Mouse (Mus musculus): ENCODE data around the gene Lpp. TPM values are rescaled to one million over a fixed set of nuclear protein-coding genes. Genes with fewer than 3 reads are reported as not detected.

Gene Lpp
- polyA plus RNA-seq, 1 experiment, result 8.1 TPM

DNA sequence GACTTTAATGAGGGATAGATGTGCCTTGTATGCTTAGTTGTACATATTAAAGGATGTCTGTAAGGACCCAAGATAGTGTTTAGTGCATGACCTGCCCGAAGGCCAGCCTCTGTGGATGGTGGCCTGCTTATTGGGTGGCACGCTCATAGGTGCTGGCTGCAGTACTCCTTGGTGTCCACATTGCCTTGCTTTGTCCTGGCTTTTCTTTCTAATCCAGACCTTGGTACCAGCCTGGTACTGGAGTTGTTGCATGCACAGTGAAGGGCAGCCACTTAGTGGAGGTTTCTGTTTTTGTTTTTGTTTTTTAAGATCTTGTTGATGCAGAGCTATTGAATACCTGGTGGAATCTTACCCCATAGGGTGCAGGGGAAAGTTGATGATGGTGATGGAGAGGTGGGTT is 112.9 kb downstream of the Lpp start:
- no peak for DNase-seq
- WGBS, result 96% methylated on average over 2 of the region's 2 CpGs
- H3K4me3 ChIP-seq (replicated peaks; ENCODE audit: insufficient read depth, low read depth, low read length), result no peak overlapping the region
- peaks cover 12% of the 10 kb centered on the region; the same call in 1 of the 2 replicates for H3K4me1 ChIP-seq (ENCODE audit: control insufficient read depth, insufficient read depth, low read length)
- no peaks in the 10 kb centered on the region for H3K27me3 ChIP-seq (ENCODE audit: control insufficient read depth, insufficient read depth, low read length)
- no peak for TF ChIP-seq CTCF (IDR thresholded peaks at IDR 0.05; ENCODE audit: borderline replicate concordance, insufficient read depth, low read depth, low read length)
- no peak for TF ChIP-seq POLR2A (IDR thresholded peaks at IDR 0.05; ENCODE audit: borderline replicate concordance, insufficient read depth, low read length)
- H3K27ac ChIP-seq (ENCODE audit: insufficient read depth, low read length), result no peak overlapping the region

DNA sequence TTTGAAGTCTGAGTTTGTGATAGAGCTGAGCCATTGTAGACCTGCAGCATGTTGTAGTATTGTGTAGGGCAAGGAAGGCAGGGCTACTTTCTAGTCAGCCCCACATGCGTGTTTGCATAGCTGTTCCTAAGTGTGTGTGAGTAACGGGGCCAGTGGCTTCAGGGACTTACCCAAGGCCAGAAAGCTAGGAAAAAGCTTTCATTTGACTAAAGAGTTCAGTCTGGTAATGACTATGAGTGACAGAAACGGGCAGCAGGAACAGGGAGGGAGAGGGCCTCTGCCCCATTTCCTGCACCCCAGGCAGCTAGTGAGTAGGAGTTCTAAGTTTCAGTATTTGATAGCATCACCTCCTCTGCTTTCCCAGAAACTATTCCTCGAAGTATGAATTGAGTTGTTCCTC is 113.4 kb downstream of the Lpp start:
- Histone ChIP-seq H3K4me3 (replicated peaks; ENCODE audit: insufficient read depth, low read depth, low read length) (no peak overlapping the region), H3K27me3 (ENCODE audit: control insufficient read depth, insufficient read depth, low read length) (no peaks in the 10 kb centered on the region), H3K4me1 (ENCODE audit: control insufficient read depth, insufficient read depth, low read length) (peaks cover 12% of the 10 kb centered on the region; the same call in 1 of the 2 replicates), H3K27ac (ENCODE audit: insufficient read depth, low read length) (no peak overlapping the region)
- 77% methylated on average over 4 of the region's 4 CpGs for WGBS
- no peak for DNase-seq
- TF ChIP-seq CTCF (IDR thresholded peaks at IDR 0.05; ENCODE audit: borderline replicate concordance, insufficient read depth, low read depth, low read length), result no peak

DNA sequence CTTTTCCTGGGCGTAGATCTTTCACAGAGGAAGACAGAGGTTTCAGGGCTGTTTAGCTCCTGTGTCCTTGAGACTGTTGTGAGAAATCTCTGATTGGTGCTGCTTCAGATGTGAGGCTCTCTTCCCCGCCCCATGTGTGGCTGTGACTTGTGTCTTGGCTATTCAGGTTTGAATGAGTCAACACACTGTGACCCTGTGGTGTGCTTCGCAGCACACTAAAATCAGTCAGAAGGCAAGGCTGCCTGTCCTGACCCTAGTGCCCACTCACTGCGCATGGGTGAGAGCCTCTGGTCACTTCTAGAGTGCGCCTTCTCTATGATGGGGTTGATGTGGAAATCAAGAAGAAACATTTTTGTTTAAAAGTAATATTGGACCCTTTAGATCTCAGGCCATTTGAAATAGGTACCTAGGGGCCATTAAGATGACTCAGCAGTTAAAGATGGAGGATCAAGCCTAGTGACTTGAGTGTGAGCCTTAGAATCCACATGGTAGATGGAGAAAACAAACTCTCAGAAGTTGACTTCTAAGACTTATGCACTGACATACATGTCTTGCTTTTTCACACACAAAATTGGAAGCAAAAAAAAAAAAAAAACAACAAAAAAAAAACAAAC is 114.7 kb downstream of the Lpp start:
- WGBS, result 97% methylated on average over 5 of the region's 5 CpGs

DNA sequence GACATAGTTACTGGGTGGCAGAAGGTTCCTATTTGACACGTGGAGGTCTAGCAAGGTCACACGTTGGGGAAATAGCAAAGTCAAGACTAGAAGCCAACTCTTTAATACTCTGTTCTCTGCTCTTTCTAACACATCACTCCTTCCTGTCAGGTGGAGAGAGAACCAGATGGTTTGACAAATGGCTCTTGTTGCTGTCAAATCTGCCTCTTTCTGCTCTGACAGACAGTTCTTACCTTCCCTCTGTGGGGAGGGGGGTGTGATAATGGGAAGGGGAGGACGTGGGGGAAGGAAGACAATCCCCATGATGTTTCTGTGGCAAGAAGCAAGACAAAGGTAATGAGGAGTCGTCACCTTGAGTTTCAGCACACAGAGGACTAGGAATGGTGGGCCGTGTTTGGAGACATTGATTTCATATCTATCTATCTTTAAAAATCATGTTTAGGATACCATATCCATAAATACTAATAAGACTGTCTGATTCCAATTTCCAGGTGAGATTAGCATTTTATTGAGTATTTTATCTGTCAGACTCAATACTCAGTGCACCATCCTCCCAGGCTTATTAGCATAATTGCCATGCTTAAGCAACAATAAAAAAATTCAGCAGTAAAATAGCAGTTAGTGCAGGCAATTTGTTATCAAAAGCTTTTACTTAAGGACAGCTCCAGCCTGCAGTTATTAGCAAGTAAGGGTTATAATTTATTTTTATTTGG is 115.9 kb downstream of the Lpp start:
- no peaks in the 10 kb centered on the region for H3K27me3 ChIP-seq (ENCODE audit: control insufficient read depth, insufficient read depth, low read length)
- no peak for DNase-seq
- 53% methylated on average over 5 of the region's 5 CpGs for WGBS
- H3K4me3 ChIP-seq (replicated peaks; ENCODE audit: insufficient read depth, low read depth, low read length), result no peak overlapping the region
- peaks cover 9% of the 10 kb centered on the region; the same call in 1 of the 2 replicates for H3K4me1 ChIP-seq (ENCODE audit: control insufficient read depth, insufficient read depth, low read length)
- no peak for TF ChIP-seq CTCF (IDR thresholded peaks at IDR 0.05; ENCODE audit: borderline replicate concordance, insufficient read depth, low read depth, low read length)
- no peak for TF ChIP-seq POLR2A (IDR thresholded peaks at IDR 0.05; ENCODE audit: borderline replicate concordance, insufficient read depth, low read length)
- no peak overlapping the region for H3K27ac ChIP-seq (ENCODE audit: insufficient read depth, low read length)

More for the DNA sequence above, 114.7 kb downstream of the Lpp start:
- H3K27me3 ChIP-seq (ENCODE audit: control insufficient read depth, insufficient read depth, low read length), result no peaks in the 10 kb centered on the region
- H3K4me3 ChIP-seq (replicated peaks; ENCODE audit: insufficient read depth, low read depth, low read length), result no peak overlapping the region
- no peak overlapping the region for H3K27ac ChIP-seq (ENCODE audit: insufficient read depth, low read length)
- no peak for DNase-seq
- peaks cover 9% of the 10 kb centered on the region; the same call in 1 of the 2 replicates for H3K4me1 ChIP-seq (ENCODE audit: control insufficient read depth, insufficient read depth, low read length)
- TF ChIP-seq CTCF (IDR thresholded peaks at IDR 0.05; ENCODE audit: borderline replicate concordance, insufficient read depth, low read depth, low read length), result no peak
- no peak for TF ChIP-seq POLR2A (IDR thresholded peaks at IDR 0.05; ENCODE audit: borderline replicate concordance, insufficient read depth, low read length)

DNA sequence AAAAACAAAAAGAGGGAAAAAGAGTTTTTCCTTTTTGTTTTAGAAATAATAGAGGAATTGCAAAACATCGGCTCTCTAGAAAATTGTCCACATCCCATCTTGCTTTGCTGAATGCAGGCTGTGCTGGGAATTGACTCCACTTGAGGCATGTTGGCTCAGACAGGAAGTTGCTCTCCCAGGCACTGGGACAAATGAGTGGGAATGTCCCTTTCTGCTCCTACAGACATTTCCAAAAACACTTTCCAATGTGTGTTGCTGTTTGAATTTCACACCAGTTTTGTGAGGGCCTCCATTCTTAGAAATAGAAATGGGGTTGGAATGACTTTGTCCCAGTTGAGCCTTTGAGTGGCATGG is 116.5 kb downstream of the Lpp start:
- Histone ChIP-seq H3K27me3 (ENCODE audit: control insufficient read depth, insufficient read depth, low read length) (no peaks in the 10 kb centered on the region), H3K27ac (ENCODE audit: insufficient read depth, low read length) (no peak overlapping the region), H3K4me3 (replicated peaks; ENCODE audit: insufficient read depth, low read depth, low read length) (no peak overlapping the region), H3K4me1 (ENCODE audit: control insufficient read depth, insufficient read depth, low read length) (peaks cover 9% of the 10 kb centered on the region; the same call in 1 of the 2 replicates)
- no peak for DNase-seq
- 87% methylated on average over 1 of the region's 1 CpGs for WGBS
- TF ChIP-seq POLR2A (IDR thresholded peaks at IDR 0.05; ENCODE audit: borderline replicate concordance, insufficient read depth, low read length) (no peak), CTCF (IDR thresholded peaks at IDR 0.05; ENCODE audit: borderline replicate concordance, insufficient read depth, low read depth, low read length) (no peak)

DNA sequence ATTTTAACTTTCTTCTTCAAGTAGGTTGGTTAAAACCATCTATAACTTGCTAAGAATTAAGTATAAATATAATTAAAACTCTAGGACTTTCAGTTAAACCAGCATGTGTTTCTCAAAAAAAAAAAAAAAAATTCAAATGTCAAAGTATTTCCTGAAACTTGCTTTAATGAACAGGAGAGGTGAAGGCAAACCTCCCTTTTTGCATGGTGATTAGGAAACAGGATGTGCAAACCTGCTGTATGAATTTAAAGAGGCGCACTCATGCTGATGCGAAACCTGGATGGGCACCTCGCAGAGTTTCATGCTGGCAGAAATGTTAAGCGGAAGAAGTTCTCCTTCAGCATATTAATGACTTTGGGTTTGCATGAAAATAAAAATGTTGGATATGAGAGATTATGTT is 119.9 kb downstream of the Lpp start:
- DNase-seq, result peak in 1 of 2 experiments; percentile 4
- Histone ChIP-seq H3K27ac (ENCODE audit: insufficient read depth, low read length) (no peak overlapping the region), H3K27me3 (ENCODE audit: control insufficient read depth, insufficient read depth, low read length) (no peaks in the 10 kb centered on the region), H3K4me1 (ENCODE audit: control insufficient read depth, insufficient read depth, low read length) (peaks cover 15% of the 10 kb centered on the region), H3K4me3 (replicated peaks; ENCODE audit: insufficient read depth, low read depth, low read length) (no peak overlapping the region)
- TF ChIP-seq CTCF (IDR thresholded peaks at IDR 0.05; ENCODE audit: borderline replicate concordance, insufficient read depth, low read depth, low read length) (no peak), POLR2A (IDR thresholded peaks at IDR 0.05; ENCODE audit: borderline replicate concordance, insufficient read depth, low read length) (no peak)
- 85% methylated on average over 4 of the region's 4 CpGs for WGBS

DNA sequence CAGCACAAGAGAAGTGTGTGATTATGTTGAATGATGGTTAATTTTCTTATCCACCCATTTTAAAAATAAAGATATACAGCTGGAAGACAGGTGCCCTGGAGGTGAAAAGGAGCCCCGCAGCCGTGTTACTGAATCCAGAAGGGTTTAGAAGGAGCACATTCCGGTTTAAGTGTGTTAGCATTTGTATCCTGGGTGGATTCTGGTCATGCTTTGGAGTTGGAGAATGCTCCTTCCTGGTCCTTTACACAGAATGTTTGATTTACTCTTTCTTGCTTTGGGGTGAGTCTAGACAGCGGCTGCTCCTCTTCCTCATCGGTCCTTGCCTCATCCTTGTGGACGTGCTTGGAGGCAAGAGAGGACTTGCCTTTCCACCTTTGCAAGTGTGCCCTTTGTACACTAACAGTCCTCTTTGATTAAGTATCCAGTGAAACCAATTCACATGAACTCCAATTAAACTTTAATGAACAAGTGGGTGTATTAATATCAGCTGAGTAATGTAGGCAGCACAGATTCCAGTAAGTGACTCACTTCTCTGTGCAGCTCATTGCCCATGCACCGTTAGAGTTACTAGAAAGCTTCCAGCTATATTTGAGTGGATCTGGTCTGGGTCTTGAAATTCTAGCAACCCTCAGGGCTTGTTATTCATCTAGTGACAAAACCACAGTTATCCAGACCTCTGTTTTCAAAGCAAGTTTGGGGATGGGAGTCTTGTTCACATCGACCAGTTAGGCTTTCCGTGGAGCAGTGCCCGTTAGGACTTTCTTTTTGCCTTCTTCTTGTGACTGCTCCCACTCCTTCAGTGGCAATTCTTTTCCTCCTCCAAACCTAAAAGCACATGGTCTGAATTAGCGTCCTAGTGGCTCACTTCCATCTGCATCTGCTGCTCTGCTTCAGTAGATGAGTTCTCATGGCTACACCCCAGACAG is 121.8 kb downstream of the Lpp start:
- Histone ChIP-seq H3K27me3 (ENCODE audit: control insufficient read depth, insufficient read depth, low read length) (no peaks in the 10 kb centered on the region), H3K4me3 (replicated peaks; ENCODE audit: insufficient read depth, low read depth, low read length) (no peak overlapping the region), H3K27ac (ENCODE audit: insufficient read depth, low read length) (no peak overlapping the region), H3K4me1 (ENCODE audit: control insufficient read depth, insufficient read depth, low read length) (peaks cover 8% of the 10 kb centered on the region)
- TF ChIP-seq CTCF (IDR thresholded peaks at IDR 0.05; ENCODE audit: borderline replicate concordance, insufficient read depth, low read depth, low read length) (no peak), POLR2A (IDR thresholded peaks at IDR 0.05; ENCODE audit: borderline replicate concordance, insufficient read depth, low read length) (no peak)
- DNase-seq, result peak in 1 of 2 experiments; percentile 3
- 90% methylated on average over 11 of the region's 11 CpGs for WGBS

Measured in cerebellum, adult 2 months (tissue).